Mouse (Mus musculus): ENCODE data around the gene Dscaml1. TPM values are rescaled to one million over a fixed set of nuclear protein-coding genes. Genes with fewer than 3 reads are reported as not detected.

Gene Dscaml1
- polyA plus RNA-seq, 1 experiment from 2014 or later, result 0.01 TPM

DNA sequence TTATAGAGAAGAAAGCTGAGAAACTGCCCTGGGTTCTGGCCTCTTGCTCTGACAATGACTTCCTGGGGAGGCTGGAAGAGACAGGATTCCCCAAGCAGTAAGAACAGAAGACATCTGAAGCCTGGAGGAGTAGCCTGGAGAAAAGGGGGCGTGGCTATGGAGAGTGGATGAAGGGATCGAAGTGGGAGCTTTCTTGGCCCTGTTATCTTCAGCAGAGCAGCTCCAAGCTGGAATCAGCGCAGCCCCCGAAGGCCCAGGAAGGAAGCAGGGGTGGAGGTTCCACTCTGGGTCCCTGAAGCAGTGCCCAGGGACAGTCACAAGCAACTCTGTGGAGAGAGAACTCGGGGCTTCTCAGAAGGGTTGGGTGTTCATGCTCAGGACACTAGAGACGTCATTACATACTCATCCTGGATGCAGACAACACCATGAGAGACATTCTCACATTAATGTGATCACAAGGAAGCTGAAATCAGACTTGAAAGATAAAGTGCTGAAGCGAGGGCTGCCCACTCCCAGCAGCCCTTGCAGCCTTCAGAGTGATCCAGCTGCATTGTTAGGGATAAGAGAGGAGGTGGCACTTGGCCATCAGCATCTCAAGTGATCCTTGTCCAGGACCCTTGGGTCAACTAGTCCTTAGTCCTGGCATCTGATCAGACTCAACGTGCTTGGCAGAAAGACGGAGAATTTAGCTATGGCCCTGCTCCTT is 146.5 kb downstream of the Dscaml1 start:
- Histone ChIP-seq H3K27ac (replicated peaks) (no peak overlapping the region), H3K36me3 (replicated peaks) (no peaks in the 10 kb centered on the region), H3K4me2 (no peak overlapping the region), H3K9ac (no peak overlapping the region), H3K4me1 (replicated peaks) (no peaks in the 10 kb centered on the region), H3K9me3 (replicated peaks) (no peaks in the 10 kb centered on the region), H3K4me3 (replicated peaks) (no peak overlapping the region), H3K27me3 (no peaks in the 10 kb centered on the region)
- WGBS (ENCODE audit: insufficient replicate concordance), result 31% methylated on average over 9 of the region's 9 CpGs
- ATAC-seq (ENCODE audit: insufficient read depth), result no peak

DNA sequence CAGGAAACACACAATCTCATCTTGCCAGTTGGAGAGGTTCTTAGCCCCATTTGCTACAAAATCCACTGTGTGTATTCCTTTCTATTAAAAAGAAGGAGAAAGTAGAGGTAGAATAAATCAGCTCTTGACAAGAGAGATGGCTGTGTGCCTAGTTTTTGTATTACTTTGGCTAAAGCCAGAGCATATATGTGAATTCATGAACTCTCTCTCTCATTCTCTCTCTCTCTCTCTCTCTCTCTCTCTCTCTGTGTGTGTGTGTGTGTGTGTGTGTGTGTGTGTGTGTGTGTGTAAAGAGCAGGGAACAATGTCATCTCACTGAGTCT is 147.0 kb downstream of the Dscaml1 start:
- Histone ChIP-seq H3K27me3 (no peaks in the 10 kb centered on the region), H3K27ac (replicated peaks) (no peak overlapping the region), H3K36me3 (replicated peaks) (no peaks in the 10 kb centered on the region), H3K4me2 (no peak overlapping the region), H3K4me3 (replicated peaks) (no peak overlapping the region), H3K9me3 (replicated peaks) (no peaks in the 10 kb centered on the region), H3K4me1 (replicated peaks) (no peaks in the 10 kb centered on the region), H3K9ac (no peak overlapping the region)
- ATAC-seq (ENCODE audit: insufficient read depth), result no peak

DNA sequence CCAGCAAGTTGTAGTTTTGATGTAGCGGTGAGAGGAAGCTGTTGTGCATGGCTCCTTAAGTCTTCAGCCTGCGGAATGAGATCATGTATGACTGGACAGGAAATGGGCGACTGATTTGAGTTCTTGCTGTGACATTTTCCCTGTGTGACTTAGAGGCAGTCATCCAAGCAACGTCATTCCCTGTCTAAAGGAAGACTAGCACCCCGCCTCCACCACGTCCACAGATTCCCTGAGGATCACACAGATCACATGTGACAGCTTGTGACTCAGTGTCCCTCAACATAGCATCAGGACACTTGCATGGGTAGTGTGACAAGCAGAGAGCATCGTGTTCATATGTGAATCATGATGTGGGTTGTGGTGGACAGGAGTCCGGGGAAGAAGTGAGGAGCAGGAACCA is 147.6 kb downstream of the Dscaml1 start:
- no peak overlapping the region for H3K4me2 ChIP-seq
- H3K4me3 ChIP-seq (replicated peaks), result no peak overlapping the region
- H3K9ac ChIP-seq, result no peak overlapping the region
- H3K4me1 ChIP-seq (replicated peaks), result no peaks in the 10 kb centered on the region
- H3K9me3 ChIP-seq (replicated peaks), result no peaks in the 10 kb centered on the region
- ATAC-seq (ENCODE audit: insufficient read depth), result no peak
- WGBS (ENCODE audit: insufficient replicate concordance), result 51% methylated on average over 8 of the region's 8 CpGs
- no peaks in the 10 kb centered on the region for H3K27me3 ChIP-seq
- H3K27ac ChIP-seq (replicated peaks), result no peak overlapping the region
- H3K36me3 ChIP-seq (replicated peaks), result no peaks in the 10 kb centered on the region

DNA sequence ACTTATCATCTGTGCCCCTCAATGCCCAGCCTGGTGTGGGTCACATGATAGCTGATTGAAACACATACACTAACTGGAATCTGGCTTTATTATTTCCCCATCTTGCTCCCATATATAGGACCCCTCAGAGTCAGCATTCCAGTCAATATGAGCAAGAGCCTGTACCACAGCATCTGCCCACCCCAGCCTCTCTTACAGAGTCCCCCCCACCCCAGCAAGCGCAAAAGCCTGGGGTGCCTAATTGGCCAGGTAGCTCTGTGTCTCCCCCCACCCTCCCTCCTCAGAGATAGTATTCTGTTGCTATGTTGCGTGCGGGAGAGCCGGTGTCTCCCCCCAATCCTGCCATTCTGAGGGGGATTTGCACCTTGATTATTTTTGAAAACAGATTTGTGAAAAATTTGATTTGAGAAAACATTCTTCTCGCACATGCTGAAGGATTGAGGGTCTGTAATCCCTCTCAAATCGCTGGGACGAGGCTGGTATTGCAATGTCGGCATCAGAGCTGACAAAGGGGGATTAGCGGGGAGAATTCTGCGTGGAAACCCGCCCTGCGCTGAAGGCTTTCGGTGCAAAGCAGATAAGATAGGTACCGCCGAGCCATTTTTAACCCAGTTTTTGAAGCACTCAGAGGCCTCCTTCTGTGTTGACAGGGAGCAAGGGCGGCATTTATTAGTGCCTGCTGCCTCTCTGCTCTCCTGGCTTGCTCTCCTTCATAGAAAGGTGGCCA is 153.8 kb downstream of the Dscaml1 start:
- Histone ChIP-seq H3K36me3 (replicated peaks) (no peaks in the 10 kb centered on the region), H3K27ac (replicated peaks) (no peak overlapping the region), H3K9ac (no peak overlapping the region), H3K4me2 (no peak overlapping the region), H3K4me3 (replicated peaks) (no peak overlapping the region), H3K27me3 (no peaks in the 10 kb centered on the region), H3K9me3 (replicated peaks) (no peaks in the 10 kb centered on the region), H3K4me1 (replicated peaks) (no peaks in the 10 kb centered on the region)
- no peak for ATAC-seq (ENCODE audit: insufficient read depth)
- 64% methylated on average over 16 of the region's 16 CpGs for WGBS (ENCODE audit: insufficient replicate concordance)

DNA sequence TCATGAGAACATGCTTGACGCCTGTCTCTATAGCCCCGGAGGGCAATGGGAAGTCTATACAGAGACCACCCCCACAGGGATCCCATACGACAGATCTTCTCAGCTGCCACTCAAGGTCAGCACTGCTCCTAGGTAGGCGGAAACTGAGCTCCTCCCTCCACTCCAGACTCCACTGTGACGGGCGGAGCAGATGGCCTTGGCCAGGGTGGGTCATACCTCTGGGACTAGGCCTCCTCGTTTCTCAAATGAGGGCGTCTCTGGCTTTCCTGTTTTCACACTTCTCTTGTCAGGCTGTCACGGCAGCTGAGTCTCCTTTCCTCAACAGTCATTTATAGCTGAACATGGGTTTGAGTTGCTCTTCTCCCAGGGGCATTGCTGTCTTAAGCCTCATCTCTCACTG is 160.0 kb downstream of the Dscaml1 start:
- 46% methylated on average over 9 of the region's 9 CpGs for WGBS (ENCODE audit: insufficient replicate concordance)
- H3K4me2 ChIP-seq, result no peak overlapping the region
- H3K4me1 ChIP-seq (replicated peaks), result no peaks in the 10 kb centered on the region
- no peaks in the 10 kb centered on the region for H3K9me3 ChIP-seq (replicated peaks)
- H3K9ac ChIP-seq, result no peak overlapping the region
- no peaks in the 10 kb centered on the region for H3K27me3 ChIP-seq
- H3K36me3 ChIP-seq (replicated peaks), result no peaks in the 10 kb centered on the region
- no peak overlapping the region for H3K27ac ChIP-seq (replicated peaks)
- no peak overlapping the region for H3K4me3 ChIP-seq (replicated peaks)
- no peak for ATAC-seq (ENCODE audit: insufficient read depth)

DNA sequence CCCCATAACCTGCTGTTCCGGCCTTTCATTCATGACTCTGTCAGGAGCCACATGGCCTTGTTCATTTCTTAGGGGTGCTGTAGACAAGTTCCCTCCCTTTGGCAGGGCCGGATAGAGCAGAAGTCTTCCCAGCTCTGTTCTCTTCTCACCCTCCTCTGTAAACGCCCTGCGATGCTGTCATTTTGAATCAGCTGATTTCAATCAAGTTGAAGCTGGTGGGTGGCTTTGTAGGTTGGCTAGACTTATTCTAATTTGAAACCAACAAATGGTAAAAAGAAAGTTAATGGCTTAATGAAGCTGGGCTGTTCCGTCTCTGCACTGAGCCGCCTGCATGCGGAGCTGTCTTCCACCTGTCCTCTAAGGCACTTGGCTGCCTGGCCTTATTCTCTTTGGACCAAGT is 161.3 kb downstream of the Dscaml1 start:
- WGBS (ENCODE audit: insufficient replicate concordance), result 66% methylated on average over 7 of the region's 7 CpGs

DNA sequence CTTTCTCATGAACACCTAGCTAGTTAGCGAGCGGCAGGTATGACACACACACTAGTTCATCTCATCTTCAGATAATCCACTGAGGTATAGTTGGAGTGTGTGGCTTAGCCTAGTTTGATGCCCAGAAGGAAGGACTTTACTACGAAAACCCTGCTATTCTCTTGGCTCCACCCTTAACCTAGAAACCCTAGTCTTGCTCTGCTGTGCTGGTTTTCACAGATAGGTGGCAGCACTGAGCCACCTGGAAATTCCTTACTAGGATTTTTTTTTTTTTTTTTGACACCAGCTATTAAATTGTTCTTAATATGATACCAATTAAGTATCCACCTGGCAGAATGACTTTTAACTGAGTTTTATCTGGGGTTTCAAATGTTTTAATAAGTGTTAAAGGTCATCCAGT is 163.4 kb downstream of the Dscaml1 start:
- Histone ChIP-seq H3K4me1 (replicated peaks) (no peaks in the 10 kb centered on the region), H3K27ac (replicated peaks) (no peak overlapping the region)
- WGBS (ENCODE audit: insufficient replicate concordance), result 70% methylated on average over 3 of the region's 3 CpGs

More for the DNA sequence above, 161.3 kb downstream of the Dscaml1 start:
- H3K4me3 ChIP-seq (replicated peaks), result no peak overlapping the region
- H3K9ac ChIP-seq, result no peak overlapping the region
- ATAC-seq (ENCODE audit: insufficient read depth), result no peak
- H3K4me2 ChIP-seq, result no peak overlapping the region
- no peaks in the 10 kb centered on the region for H3K36me3 ChIP-seq (replicated peaks)
- H3K4me1 ChIP-seq (replicated peaks), result no peaks in the 10 kb centered on the region
- H3K9me3 ChIP-seq (replicated peaks), result no peaks in the 10 kb centered on the region
- no peaks in the 10 kb centered on the region for H3K27me3 ChIP-seq
- no peak overlapping the region for H3K27ac ChIP-seq (replicated peaks)

DNA sequence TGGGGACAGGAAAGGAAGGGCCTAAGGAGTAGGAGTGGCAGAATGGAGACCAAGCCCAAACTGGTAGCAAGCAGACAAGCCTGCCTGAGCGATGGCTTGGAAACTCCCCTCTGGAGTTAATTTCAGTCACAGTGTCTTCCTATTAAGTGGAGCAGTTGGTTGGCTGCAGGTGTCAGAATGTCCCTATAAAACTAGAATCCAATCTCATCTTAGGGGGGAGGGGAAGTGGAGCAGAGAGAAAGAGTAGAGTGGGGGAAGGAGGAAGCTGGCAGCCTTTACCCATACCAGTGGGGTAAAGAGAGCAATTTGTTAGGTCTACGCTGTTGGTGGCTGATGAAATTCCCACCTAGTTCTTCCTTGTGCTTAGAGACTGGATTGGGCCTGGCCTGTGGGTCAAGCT is 164.6 kb downstream of the Dscaml1 start:
- H3K27me3 ChIP-seq, result no peaks in the 10 kb centered on the region
- H3K4me1 ChIP-seq (replicated peaks), result no peaks in the 10 kb centered on the region
- H3K9me3 ChIP-seq (replicated peaks), result no peaks in the 10 kb centered on the region
- ATAC-seq (ENCODE audit: insufficient read depth), result no peak
- no peak overlapping the region for H3K9ac ChIP-seq
- H3K4me2 ChIP-seq, result no peak overlapping the region
- 60% methylated on average over 2 of the region's 2 CpGs for WGBS (ENCODE audit: insufficient replicate concordance)
- H3K27ac ChIP-seq (replicated peaks), result no peak overlapping the region
- no peaks in the 10 kb centered on the region for H3K36me3 ChIP-seq (replicated peaks)
- H3K4me3 ChIP-seq (replicated peaks), result no peak overlapping the region

More for the DNA sequence above, 163.4 kb downstream of the Dscaml1 start:
- ATAC-seq (ENCODE audit: insufficient read depth), result no peak
- H3K36me3 ChIP-seq (replicated peaks), result no peaks in the 10 kb centered on the region
- H3K4me3 ChIP-seq (replicated peaks), result no peak overlapping the region
- no peak overlapping the region for H3K9ac ChIP-seq
- no peaks in the 10 kb centered on the region for H3K27me3 ChIP-seq
- no peak overlapping the region for H3K4me2 ChIP-seq
- H3K9me3 ChIP-seq (replicated peaks), result no peaks in the 10 kb centered on the region

DNA sequence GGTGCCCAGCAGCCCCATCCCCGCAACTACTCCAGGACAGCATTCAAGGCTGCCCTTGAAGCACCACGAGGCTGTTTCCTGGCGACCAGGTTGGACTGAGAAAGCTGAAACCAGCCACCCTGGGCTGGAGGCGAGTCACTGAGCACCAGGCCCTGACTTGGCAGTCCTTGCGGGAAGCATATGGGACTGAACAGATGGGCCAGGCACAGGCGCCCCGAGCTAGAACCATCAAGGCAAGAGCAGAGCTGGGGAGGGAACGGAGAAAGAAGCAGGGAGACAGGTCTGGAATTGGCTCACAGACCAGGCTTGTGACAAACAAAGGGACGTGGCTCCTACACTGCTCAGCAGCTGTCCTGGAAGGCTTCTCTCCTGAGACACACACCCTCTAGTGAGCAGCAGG is 165.9 kb downstream of the Dscaml1 start:
- H3K36me3 ChIP-seq (replicated peaks), result no peaks in the 10 kb centered on the region
- WGBS (ENCODE audit: insufficient replicate concordance), result 53% methylated on average over 9 of the region's 9 CpGs
- H3K9me3 ChIP-seq (replicated peaks), result no peaks in the 10 kb centered on the region
- H3K4me1 ChIP-seq (replicated peaks), result no peaks in the 10 kb centered on the region
- no peaks in the 10 kb centered on the region for H3K27me3 ChIP-seq
- no peak overlapping the region for H3K4me2 ChIP-seq
- no peak overlapping the region for H3K4me3 ChIP-seq (replicated peaks)
- H3K27ac ChIP-seq (replicated peaks), result no peak overlapping the region
- ATAC-seq (ENCODE audit: insufficient read depth), result no peak
- H3K9ac ChIP-seq, result no peak overlapping the region

DNA sequence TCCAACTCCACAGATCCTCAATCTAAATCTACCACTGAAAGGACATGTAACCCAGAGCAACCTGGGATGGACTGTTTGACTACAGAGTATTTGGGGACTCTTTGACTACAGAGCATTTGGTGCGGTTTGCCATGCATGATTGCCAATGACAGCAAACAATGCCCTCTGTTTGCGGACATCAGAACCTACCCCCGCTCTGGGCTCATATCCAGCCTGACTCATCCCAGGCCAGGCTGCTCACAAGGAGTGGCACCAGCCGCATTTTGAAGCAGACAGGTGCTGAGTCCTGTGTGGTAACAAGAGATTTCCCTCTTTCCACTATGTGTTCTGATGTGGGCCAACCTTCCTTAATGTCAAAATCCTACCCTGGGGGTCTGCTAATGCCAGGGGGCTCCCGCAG is 171.7 kb downstream of the Dscaml1 start:
- H3K4me2 ChIP-seq, result no peak overlapping the region
- no peak overlapping the region for H3K4me3 ChIP-seq (replicated peaks)
- no peaks in the 10 kb centered on the region for H3K27me3 ChIP-seq
- H3K27ac ChIP-seq (replicated peaks), result no peak overlapping the region
- 62% methylated on average over 5 of the region's 5 CpGs for WGBS (ENCODE audit: insufficient replicate concordance)
- H3K9me3 ChIP-seq (replicated peaks), result no peaks in the 10 kb centered on the region
- no peak overlapping the region for H3K9ac ChIP-seq
- H3K4me1 ChIP-seq (replicated peaks), result no peaks in the 10 kb centered on the region
- no peak for ATAC-seq (ENCODE audit: insufficient read depth)
- H3K36me3 ChIP-seq (replicated peaks), result no peaks in the 10 kb centered on the region

DNA sequence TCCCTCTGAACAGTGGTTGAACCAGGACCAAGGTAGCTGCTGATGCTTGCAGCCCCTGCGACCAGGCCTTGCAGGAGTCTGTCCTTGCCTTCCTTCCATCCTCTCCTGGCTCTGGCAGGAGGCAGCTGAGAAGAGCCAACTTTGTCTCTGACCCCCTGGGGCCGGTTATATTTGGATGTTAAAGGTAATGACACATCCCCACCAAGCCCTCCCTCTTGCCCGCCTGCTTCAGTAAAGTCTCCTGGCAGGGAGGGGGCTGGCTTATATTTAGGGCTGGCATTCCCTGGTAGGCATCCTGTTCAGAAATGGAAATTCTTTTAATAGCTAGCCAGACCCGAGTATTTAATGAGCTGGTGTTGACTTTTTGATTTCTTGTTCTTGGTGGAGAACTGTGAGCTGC is 172.9 kb downstream of the Dscaml1 start:
- Histone ChIP-seq H3K36me3 (replicated peaks) (no peaks in the 10 kb centered on the region), H3K9me3 (replicated peaks) (no peaks in the 10 kb centered on the region), H3K4me2 (no peak overlapping the region), H3K4me1 (replicated peaks) (no peaks in the 10 kb centered on the region), H3K9ac (no peak overlapping the region), H3K27me3 (no peaks in the 10 kb centered on the region), H3K27ac (replicated peaks) (no peak overlapping the region), H3K4me3 (replicated peaks) (no peak overlapping the region)
- no peak for ATAC-seq (ENCODE audit: insufficient read depth)
- 39% methylated on average over 4 of the region's 4 CpGs for WGBS (ENCODE audit: insufficient replicate concordance)

DNA sequence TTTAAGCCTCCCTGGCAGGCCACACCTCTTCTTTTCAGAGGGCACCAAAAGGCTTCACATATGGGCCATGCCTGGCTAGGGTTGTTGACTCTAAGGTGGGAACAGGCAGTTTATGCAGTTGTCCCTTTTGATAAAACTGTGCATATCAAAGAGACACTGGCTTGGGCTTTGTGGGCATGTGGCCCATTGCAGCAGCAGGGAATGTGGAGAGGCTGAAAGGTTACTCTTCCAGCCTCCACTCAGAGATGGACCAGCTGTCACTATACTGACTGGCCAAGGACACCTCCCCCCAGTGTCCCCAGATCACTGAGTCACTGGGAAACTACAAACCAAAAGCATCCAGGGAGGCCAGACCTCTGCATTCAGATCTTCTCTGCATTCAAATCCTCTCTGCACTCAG is 180.9 kb downstream of the Dscaml1 start:
- no peak for ATAC-seq (ENCODE audit: insufficient read depth)
- no peak overlapping the region for H3K4me2 ChIP-seq

More for the DNA sequence above, 180.9 kb downstream of the Dscaml1 start:
- Histone ChIP-seq H3K27ac (replicated peaks) (no peak overlapping the region), H3K4me3 (replicated peaks) (no peak overlapping the region), H3K4me1 (replicated peaks) (no peaks in the 10 kb centered on the region), H3K36me3 (replicated peaks) (no peaks in the 10 kb centered on the region), H3K9me3 (replicated peaks) (no peaks in the 10 kb centered on the region), H3K27me3 (no peaks in the 10 kb centered on the region), H3K9ac (no peak overlapping the region)

All from liver, embryonic 15.5 days (tissue).